Mouse (Mus musculus) testis, adult 2 months (tissue): ENCODE measurements around the gene Rab13. TPM values are rescaled to one million over a fixed set of nuclear protein-coding genes. Genes with fewer than 3 reads are reported as not detected.

Experiments used
- H3K27ac ChIP-seq: fragments of 200-500 bp; 2 replicates; pipeline ENCODE4 v1.5.1; 2012; ENCODE audit warnings: low read depth, low read length; ENCODE audit not compliant: control insufficient read depth, insufficient read depth
- H3K27me3 ChIP-seq: fragments of 200-500 bp; 2 replicates; pipeline ENCODE4 v1.6.1; 2012; ENCODE audit warnings: mild to moderate bottlenecking, low read length, moderate library complexity; ENCODE audit not compliant: control insufficient read depth, insufficient read depth
- H3K36me3 ChIP-seq: fragments of 200-500 bp; 2 replicates; pipeline ENCODE4 v1.6.1; 2012; ENCODE audit warnings: mild to moderate bottlenecking, low read length; ENCODE audit not compliant: control insufficient read depth, insufficient read depth
- H3K4me1 ChIP-seq: fragments of 200-500 bp; 2 replicates; pipeline ENCODE4 v1.6.1; 2012; ENCODE audit warnings: low read length; ENCODE audit not compliant: control insufficient read depth, insufficient read depth
- H3K4me3 ChIP-seq: fragments of 200-500 bp; 2 replicates; pipeline ENCODE4 v1.5.1; 2012; ENCODE audit warnings: low read depth, mild to moderate bottlenecking, low read length, moderate library complexity, mixed read lengths; ENCODE audit not compliant: control insufficient read depth
- CTCF ChIP-seq: fragments of 200-500 bp; IDR thresholded peaks from 2 replicates; pipeline ENCODE4 v1.5.1; 2012; ENCODE audit warnings: low read depth, mild to moderate bottlenecking, inconsistent platforms, low read length, moderate library complexity; ENCODE audit not compliant: control insufficient read depth, insufficient read depth, insufficient replicate concordance
- POLR2A ChIP-seq: fragments of 200-500 bp; IDR thresholded peaks from 2 replicates; pipeline ENCODE4 v1.6.1; 2012; ENCODE audit warnings: low read depth, mild to moderate bottlenecking, inconsistent platforms, low read length, moderate library complexity; ENCODE audit not compliant: control insufficient read depth
- polyA plus RNA-seq: library from polyadenylated mRNA; depleted of rRNA; stranded (reverse); fragments of >200 nt; gene quantifications from 2 replicates; pipeline ENCODE4 v1.2.3, GENCODE M21; 2012; rRNA removed

Gene Rab13
- 5.6 and 5.9 TPM in 2 replicates for polyA plus RNA-seq

GRCm38 (mm10) chr3:90213377-90213866 lies at the start of gene Rab13, which contains the start of gene Rps27:
Rab13 (plus strand) TSS chr3:90213695.
Rps27 (minus strand) TSS chr3:90213651.
- Histone ChIP-seq H3K4me1 (peaks cover 2% of the 10 kb centered on the region), H3K36me3 (peaks cover 1% of the 10 kb centered on the region; the same call in 1 of the 2 replicates), H3K4me3 (peak within 1 kb of the TSS; percentile 90), H3K27me3 (no peaks in the 10 kb centered on the region), H3K27ac (peak within 1 kb of the TSS; percentile 86)
- TF ChIP-seq POLR2A = peak; percentile 100
- peak; percentile 31; the same call in 1 of the 2 replicates for TF ChIP-seq CTCF

- H3K4me3 ChIP-seq = no peak overlapping the region
- TF ChIP-seq POLR2A (no peak), CTCF (no peak)
These were observed 33.9 kb upstream of the Rab13 start for GRCm38 (mm10) chr3:90179566-90179965.

DNA sequence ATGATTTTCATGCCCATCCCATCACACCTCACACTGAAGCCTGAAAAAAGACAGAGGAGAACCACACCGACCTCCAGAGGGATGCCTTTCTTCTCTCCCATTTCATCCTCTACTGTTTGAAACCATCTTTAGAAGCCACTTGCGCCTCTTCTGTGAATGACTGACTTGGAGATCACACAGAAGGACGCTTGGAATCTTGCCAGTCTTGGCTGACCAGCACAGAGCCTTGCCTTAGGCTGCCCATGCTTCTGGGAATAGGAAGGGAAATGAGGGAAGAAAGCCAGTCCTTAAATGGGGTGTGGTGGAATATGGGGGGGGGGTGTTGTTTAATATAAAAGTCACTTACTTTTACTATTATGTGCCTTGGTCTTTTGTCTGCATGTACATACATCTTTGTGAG lies 29.9 kb upstream of the Rab13 start:
- no peak overlapping the region for H3K27ac ChIP-seq
- H3K27me3 ChIP-seq = no peaks in the 10 kb centered on the region
- no peaks in the 10 kb centered on the region for H3K4me1 ChIP-seq
- H3K36me3 ChIP-seq = no peaks in the 10 kb centered on the region
- TF ChIP-seq POLR2A (no peak), CTCF (no peak)
- no peak overlapping the region for H3K4me3 ChIP-seq

More at GRCm38 (mm10) chr3:90179566-90179965, 33.9 kb upstream of the Rab13 start:
- Histone ChIP-seq H3K4me1 (no peaks in the 10 kb centered on the region), H3K27ac (no peak overlapping the region), H3K36me3 (no peaks in the 10 kb centered on the region), H3K27me3 (no peaks in the 10 kb centered on the region)

DNA sequence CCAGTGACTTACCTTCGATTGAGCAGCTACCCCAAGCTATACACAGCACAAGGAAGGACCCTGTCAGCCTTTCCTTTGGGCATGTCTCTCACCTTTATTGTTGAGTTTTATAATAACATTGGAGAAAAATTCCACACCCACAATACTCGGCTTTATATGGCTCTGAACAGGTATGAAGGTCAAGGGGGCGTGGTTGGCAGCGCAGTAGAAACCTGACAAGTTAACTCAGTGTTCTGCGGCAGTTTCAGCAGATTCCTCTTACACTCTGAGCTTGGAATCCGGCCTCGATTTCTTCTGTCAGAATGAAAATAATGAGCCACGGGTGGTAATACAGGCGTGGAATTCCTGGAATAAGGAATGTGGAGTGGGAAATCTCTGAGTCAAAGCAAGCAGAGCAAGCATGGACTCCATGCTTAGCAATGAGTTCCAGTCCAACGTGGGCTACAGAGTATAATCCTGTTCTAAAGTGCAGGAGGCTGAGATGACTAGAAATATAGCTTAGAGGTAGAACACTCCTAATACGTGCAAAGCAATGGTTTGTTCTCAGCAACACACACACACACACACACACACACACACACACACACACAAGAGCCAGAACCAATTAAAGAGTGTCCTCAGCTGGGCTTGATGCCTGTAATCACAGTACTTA lies 22.5 kb upstream of the Rab13 start:
- Histone ChIP-seq H3K27me3 (no peaks in the 10 kb centered on the region), H3K4me1 (no peaks in the 10 kb centered on the region)

GRCm38 (mm10) chr3:90194759-90195158 lies 18.7 kb upstream of the Rab13 start:
- Histone ChIP-seq H3K27ac (no peak overlapping the region), H3K4me1 (no peaks in the 10 kb centered on the region), H3K36me3 (no peaks in the 10 kb centered on the region; the same call in 1 of the 2 replicates), H3K4me3 (no peak overlapping the region), H3K27me3 (no peaks in the 10 kb centered on the region)
- TF ChIP-seq CTCF (no peak), POLR2A (no peak)

More for the DNA sequence above, 22.5 kb upstream of the Rab13 start:
- Histone ChIP-seq H3K4me3 (no peak overlapping the region), H3K27ac (no peak overlapping the region), H3K36me3 (no peaks in the 10 kb centered on the region; the same call in 1 of the 2 replicates)
- TF ChIP-seq POLR2A = no peak
- TF ChIP-seq CTCF = no peak

- Histone ChIP-seq H3K4me1 (no peaks in the 10 kb centered on the region), H3K27me3 (no peaks in the 10 kb centered on the region), H3K36me3 (no peaks in the 10 kb centered on the region), H3K4me3 (no peak overlapping the region), H3K27ac (no peak overlapping the region)
- TF ChIP-seq POLR2A (no peak), CTCF (no peak)
These were observed 17.9 kb upstream of the Rab13 start for GRCm38 (mm10) chr3:90195644-90196043.

DNA sequence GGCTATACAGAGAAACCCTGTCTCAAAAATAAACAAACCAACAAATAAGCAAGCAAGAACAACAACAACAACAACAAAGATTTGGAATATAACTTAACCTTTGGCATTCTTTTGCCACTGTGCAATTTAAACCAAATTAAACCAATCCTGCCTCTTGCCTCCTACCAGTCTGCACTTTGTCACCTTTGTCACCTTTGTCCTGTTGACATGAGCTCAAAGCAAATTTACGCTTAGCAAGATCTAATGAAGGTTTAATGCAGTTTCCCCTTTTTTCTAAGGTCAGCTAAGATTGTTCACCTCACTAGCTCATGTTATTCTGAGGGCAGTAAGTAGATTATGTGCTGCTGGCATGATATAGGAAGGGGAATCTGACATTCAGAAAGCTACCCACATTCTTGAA lies 15.9 kb upstream of the Rab13 start:
- no peak overlapping the region for H3K27ac ChIP-seq
- no peaks in the 10 kb centered on the region; the same call in 1 of the 2 replicates for H3K36me3 ChIP-seq
- TF ChIP-seq CTCF = no peak
- no peak for TF ChIP-seq POLR2A
- no peak overlapping the region for H3K4me3 ChIP-seq
- H3K4me1 ChIP-seq = no peaks in the 10 kb centered on the region
- no peaks in the 10 kb centered on the region for H3K27me3 ChIP-seq

DNA sequence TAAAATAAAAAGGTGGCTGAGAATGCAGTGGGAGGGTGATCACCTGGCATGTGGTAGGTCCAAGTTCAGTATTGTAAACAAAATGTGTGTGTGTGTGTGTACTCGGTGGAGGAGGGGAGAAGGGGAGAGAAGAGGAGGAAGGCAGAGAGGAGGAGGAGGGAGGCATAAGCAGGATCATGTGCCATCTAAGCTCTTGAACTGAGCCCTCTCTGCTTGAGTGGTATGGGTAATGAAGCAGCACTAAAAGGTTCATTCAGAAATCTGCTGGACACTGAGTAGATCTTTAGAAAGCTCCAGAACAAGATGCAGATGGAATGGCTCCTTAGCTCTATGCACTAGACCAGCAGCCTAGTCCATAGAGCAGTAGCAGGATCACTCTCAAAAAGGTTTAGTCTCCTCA lies 10.6 kb upstream of the Rab13 start:
- TF ChIP-seq POLR2A = no peak
- no peak for TF ChIP-seq CTCF
- H3K27me3 ChIP-seq = no peaks in the 10 kb centered on the region
- no peak overlapping the region for H3K27ac ChIP-seq
- H3K4me1 ChIP-seq = no peaks in the 10 kb centered on the region
- H3K4me3 ChIP-seq = no peak overlapping the region
- no peaks in the 10 kb centered on the region; the same call in 1 of the 2 replicates for H3K36me3 ChIP-seq
